Mouse (Mus musculus) heart, postnatal 0 days (tissue): ENCODE results near the gene Eif4enif1.

Source experiments
- CTCF ChIP-seq: IDR thresholded peaks from 2 replicates; pipeline ENCODE4 v1.5.1; 2016; ENCODE audit warnings: antibody characterized with exemption, control low read depth, low read depth
- EP300 ChIP-seq: IDR thresholded peaks from 2 replicates; pipeline ENCODE4 v1.6.1; 2016; ENCODE audit warnings: antibody characterized with exemption, low read depth

DNA sequence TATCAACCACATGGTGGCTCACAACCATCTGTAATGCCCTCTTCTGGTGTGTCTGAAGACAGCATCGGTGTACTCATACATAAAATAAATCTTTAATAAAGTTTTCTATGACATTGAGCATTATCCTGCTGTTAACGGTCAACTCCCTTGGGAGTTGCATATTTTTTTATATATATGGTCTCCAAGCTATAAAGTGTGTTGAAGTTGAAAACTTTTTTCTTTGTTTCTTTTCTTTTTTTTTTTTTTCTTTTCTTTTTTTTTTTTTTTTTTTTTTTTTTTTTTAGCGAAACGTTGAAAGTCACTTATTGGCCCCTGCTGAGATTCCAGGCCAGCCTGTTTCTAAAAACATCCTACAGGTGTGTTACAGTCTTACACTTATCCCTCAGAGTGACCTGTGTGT, 31.5 kb downstream of the Eif4enif1 start:
- TF ChIP-seq CTCF (no peak), EP300 (no peak)
